Mouse (Mus musculus): Measurements from ENCODE around the gene Mylip. TPM values are rescaled to one million over a fixed set of nuclear protein-coding genes. Genes with fewer than 3 reads are reported as not detected.

Mylip gene
- total RNA-seq (2014; rRNA removed) = 11.1 and 16.6 TPM in 2 replicates
- polyA plus RNA-seq (2015; fragmentation: Nextera tagmentation; extraction: Ambion mirVana) = 2.9 and 3.7 TPM in 2 replicates

DNA sequence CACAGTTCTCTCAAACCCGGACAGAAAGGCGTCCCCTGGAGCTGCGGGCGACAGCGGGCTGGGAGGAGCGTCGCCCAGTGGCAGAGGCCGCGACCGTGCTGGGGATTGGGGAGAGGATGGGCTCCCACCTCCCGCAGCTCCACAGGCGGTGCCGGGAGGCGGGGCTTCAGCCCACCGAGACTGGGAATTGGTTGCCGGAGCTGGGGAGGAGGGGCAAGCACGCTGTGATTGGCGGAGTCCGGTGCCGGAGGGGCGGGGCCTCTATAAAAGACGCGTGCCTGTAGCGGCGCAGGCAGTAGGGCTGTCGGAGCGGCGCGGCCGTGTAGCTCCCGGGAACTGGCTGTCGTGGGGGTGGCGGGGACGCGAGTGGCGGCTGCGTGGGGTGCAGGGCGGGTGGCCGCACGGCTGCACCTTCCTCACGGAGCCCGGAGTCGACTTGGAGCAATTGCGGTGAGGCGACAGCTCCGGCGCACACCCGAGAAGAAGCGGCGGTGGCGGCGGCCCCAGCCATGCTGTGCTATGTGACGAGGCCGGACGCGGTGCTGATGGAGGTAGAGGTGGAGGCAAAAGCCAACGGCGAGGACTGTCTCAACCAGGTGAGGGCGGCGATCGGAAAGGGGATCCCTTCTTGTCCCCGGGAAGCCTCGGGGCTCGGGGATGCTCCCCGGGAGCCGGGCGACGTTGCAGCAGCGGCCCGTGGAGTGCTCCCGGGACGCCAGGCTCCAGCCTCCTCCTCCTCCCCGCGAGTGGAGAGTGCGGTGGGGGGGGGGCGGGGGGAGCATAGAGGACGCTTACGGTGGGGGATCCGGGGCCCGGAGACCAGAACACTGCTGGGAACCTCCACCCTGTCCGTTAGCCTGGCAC, at the start of gene Mylip:
TSS of gene Mylip (plus strand) at position 295 of the 864 bp plus-strand sequence.
- Histone ChIP-seq H3K27ac (ENCODE audit: low read depth, low read length) (peak within 1 kb of the TSS; percentile 69), H3K27me3 (ENCODE audit: insufficient read depth, low read length) (no peaks in the 10 kb centered on the region), H3K4me2 (ENCODE audit: low read depth, low read length, poor library complexity, severe bottlenecking) (peak within 1 kb of the TSS; percentile 94), H3K4me1 (ENCODE audit: insufficient read depth, low read length) (no peaks in the 10 kb centered on the region; the same call in 1 of the 2 replicates), H3K9ac (replicated peaks; ENCODE audit: low read length, poor library complexity, severe bottlenecking) (peak within 1 kb of the TSS; percentile 82), H3K4me3 (ENCODE audit: low read depth, low read length) (peak within 1 kb of the TSS; percentile 78), H3K36me3 (ENCODE audit: insufficient read depth, low read length) (no peaks in the 10 kb centered on the region), H3K9me3 (ENCODE audit: low read length) (no peaks in the 10 kb centered on the region)
- ATAC-seq (ENCODE audit: low FRiP score) = peak; percentile 96
- TF ChIP-seq CTCF (IDR thresholded peaks at IDR 0.05) = peak; percentile 63; the same call in 1 of the 2 replicates
- peak; percentile 98 for DNase-seq (ENCODE audit: low spot score)
- under 1% methylated on average over 74 of the region's 81 CpGs for WGBS

DNA sequence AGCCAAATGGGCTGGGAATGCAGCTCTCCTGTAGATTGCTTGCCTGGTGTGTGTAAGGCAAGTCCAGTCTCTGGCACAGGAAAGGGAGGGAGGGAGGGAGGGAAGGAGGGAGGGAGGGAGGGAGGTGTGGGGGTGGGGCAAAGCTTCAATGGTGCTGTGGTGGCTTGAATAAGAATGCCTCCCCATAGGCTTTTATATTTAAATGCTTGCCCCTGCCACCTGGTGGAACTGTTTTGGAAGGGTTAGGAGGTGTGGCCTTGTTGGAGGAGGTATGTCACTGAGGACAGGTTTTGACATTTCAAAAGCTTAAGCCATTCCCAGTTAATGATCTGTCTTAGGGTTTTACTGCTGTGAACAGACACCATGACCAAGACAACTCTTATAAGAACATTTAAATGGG, 47.6 kb upstream of the Mylip start:
- TF ChIP-seq CTCF (IDR thresholded peaks at IDR 0.05) = no peak
- no peak for ATAC-seq (ENCODE audit: low FRiP score)

DNA sequence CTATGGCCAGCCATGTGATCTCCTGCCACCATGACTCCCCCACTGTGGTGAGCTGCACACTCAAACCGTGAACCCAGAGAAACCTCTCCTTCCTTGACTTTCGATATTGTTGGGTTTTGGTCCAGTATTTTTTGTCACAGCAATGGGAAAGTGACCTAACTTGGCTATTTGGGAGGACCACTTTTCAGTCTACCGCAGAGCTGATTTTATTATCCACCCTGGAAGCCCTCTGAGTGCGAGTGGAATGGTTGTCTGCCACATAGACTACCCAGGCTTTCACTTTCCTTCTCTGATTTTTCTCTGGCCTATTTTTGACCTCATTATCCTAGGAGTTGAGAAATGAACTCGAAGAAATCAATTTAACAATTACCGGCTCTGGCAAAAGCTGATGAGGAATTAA, 46.0 kb upstream of the Mylip start:
- no peak overlapping the region for H3K4me2 ChIP-seq (ENCODE audit: low read depth, low read length, poor library complexity, severe bottlenecking)
- no peak overlapping the region for H3K9ac ChIP-seq (replicated peaks; ENCODE audit: low read length, poor library complexity, severe bottlenecking)
- H3K9me3 ChIP-seq (ENCODE audit: low read length) = no peaks in the 10 kb centered on the region
- no peaks in the 10 kb centered on the region for H3K27me3 ChIP-seq (ENCODE audit: insufficient read depth, low read length)
- H3K4me1 ChIP-seq (ENCODE audit: insufficient read depth, low read length) = no peaks in the 10 kb centered on the region
- TF ChIP-seq CTCF (IDR thresholded peaks at IDR 0.05) = no peak
- H3K27ac ChIP-seq (ENCODE audit: low read depth, low read length) = no peak overlapping the region
- ATAC-seq (ENCODE audit: low FRiP score) (no peak), DNase-seq (ENCODE audit: low spot score) (no peak)
- H3K4me3 ChIP-seq (ENCODE audit: low read depth, low read length) = no peak overlapping the region
- WGBS = 88% methylated on average over 6 of the region's 6 CpGs
- no peaks in the 10 kb centered on the region for H3K36me3 ChIP-seq (ENCODE audit: insufficient read depth, low read length)

More for the DNA sequence above, 47.6 kb upstream of the Mylip start:
- Histone ChIP-seq H3K27me3 (ENCODE audit: insufficient read depth, low read length) (no peaks in the 10 kb centered on the region), H3K4me1 (ENCODE audit: insufficient read depth, low read length) (no peaks in the 10 kb centered on the region), H3K4me3 (ENCODE audit: low read depth, low read length) (no peak overlapping the region), H3K9ac (replicated peaks; ENCODE audit: low read length, poor library complexity, severe bottlenecking) (no peak overlapping the region), H3K4me2 (ENCODE audit: low read depth, low read length, poor library complexity, severe bottlenecking) (no peak overlapping the region), H3K9me3 (ENCODE audit: low read length) (no peaks in the 10 kb centered on the region), H3K27ac (ENCODE audit: low read depth, low read length) (no peak overlapping the region), H3K36me3 (ENCODE audit: insufficient read depth, low read length) (no peaks in the 10 kb centered on the region)
- DNase-seq (ENCODE audit: low spot score) = no peak

DNA sequence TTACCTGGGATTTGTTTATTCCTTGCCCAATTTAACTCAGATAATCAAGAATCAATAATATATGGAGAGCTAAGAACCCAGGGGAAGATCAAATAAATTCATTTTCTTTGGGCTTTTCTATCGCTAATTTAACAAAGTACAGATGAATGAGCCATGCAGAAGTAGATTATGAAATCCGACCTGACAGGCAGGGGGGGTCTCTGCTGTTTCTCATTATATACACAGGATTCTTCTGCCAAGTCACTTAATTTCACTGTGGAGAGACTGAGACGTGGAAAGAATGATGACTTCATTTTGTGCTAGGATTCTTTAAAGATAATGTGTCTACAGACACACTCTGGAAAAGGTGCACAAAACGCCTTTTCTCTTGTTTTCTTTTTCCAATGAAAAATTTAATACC, 45.6 kb upstream of the Mylip start:
- no peak overlapping the region for H3K9ac ChIP-seq (replicated peaks; ENCODE audit: low read length, poor library complexity, severe bottlenecking)
- no peak overlapping the region for H3K4me2 ChIP-seq (ENCODE audit: low read depth, low read length, poor library complexity, severe bottlenecking)
- 53% methylated on average over 4 of the region's 4 CpGs for WGBS
- no peaks in the 10 kb centered on the region for H3K36me3 ChIP-seq (ENCODE audit: insufficient read depth, low read length)
- no peaks in the 10 kb centered on the region for H3K9me3 ChIP-seq (ENCODE audit: low read length)
- H3K27me3 ChIP-seq (ENCODE audit: insufficient read depth, low read length) = no peaks in the 10 kb centered on the region
- H3K27ac ChIP-seq (ENCODE audit: low read depth, low read length) = no peak overlapping the region
- H3K4me3 ChIP-seq (ENCODE audit: low read depth, low read length) = no peak overlapping the region
- H3K4me1 ChIP-seq (ENCODE audit: insufficient read depth, low read length) = no peaks in the 10 kb centered on the region
- DNase-seq (ENCODE audit: low spot score) = peak; percentile 24
- no peak for ATAC-seq (ENCODE audit: low FRiP score)
- TF ChIP-seq CTCF (IDR thresholded peaks at IDR 0.05) = no peak

DNA sequence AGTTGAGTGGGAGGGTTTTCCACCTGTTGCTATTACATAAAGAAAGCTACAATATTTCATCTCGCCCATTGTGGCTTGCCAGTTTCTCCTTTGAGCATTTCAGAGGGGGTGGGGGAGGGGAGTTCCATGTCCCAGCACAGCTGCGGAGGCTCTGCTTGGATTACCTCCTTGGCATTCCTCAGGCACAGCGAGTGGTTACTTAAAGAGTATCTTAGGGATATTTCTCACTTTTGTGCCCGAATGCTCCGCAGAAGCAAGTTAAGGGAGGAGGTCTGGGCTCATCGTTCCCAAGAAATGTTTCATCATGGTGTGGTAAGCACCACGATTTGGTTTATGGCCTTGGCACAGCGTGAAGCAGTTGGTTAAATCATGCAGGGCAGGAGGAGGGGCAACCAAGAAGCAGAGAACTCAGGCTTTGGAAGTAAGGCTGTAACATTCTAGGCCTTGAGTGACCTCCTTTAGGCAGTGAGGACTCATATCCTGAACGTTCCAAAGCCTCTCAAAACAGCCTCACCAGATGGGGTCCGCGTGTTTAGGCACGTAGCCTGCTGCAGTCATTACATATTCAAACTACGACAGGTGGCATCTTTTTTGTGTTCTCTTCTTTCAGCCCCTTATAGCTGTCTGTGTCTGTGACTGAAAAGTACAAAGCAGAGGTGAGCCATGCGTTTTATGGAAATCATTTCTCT, 43.9 kb upstream of the Mylip start:
- Histone ChIP-seq H3K4me2 (ENCODE audit: low read depth, low read length, poor library complexity, severe bottlenecking) (no peak overlapping the region), H3K4me1 (ENCODE audit: insufficient read depth, low read length) (no peaks in the 10 kb centered on the region), H3K36me3 (ENCODE audit: insufficient read depth, low read length) (no peaks in the 10 kb centered on the region), H3K9ac (replicated peaks; ENCODE audit: low read length, poor library complexity, severe bottlenecking) (no peak overlapping the region), H3K4me3 (ENCODE audit: low read depth, low read length) (no peak overlapping the region), H3K9me3 (ENCODE audit: low read length) (no peaks in the 10 kb centered on the region), H3K27ac (ENCODE audit: low read depth, low read length) (no peak overlapping the region), H3K27me3 (ENCODE audit: insufficient read depth, low read length) (no peaks in the 10 kb centered on the region)
- WGBS = 27% methylated on average over 14 of the region's 14 CpGs
- no peak for TF ChIP-seq CTCF (IDR thresholded peaks at IDR 0.05)
- no peak for DNase-seq (ENCODE audit: low spot score)
- ATAC-seq (ENCODE audit: low FRiP score) = no peak

DNA sequence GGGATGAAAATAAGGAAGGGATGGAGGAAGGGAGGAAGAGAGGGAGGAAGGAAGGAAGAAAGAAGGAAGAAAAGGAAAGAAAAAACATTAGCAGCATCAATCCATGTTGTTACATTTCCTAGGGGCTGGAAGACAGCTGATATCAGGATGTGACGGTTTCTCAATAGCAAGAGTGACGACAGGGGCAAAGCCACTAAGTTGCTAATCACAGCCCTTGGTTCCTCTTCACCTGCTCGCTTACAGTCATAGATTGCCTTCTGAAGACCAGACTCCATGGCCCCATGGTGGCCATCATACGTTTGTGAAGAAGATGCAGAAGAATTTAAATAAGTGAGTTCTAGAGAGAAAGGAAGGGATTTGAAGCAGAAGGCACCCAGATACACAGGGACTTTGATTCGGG, 38.1 kb upstream of the Mylip start:
- DNase-seq (ENCODE audit: low spot score) = no peak
- WGBS = 82% methylated on average over 5 of the region's 5 CpGs
- TF ChIP-seq CTCF (IDR thresholded peaks at IDR 0.05) = no peak

More for the DNA sequence above, 38.1 kb upstream of the Mylip start:
- Histone ChIP-seq H3K4me3 (ENCODE audit: low read depth, low read length) (no peak overlapping the region), H3K4me1 (ENCODE audit: insufficient read depth, low read length) (no peaks in the 10 kb centered on the region), H3K27ac (ENCODE audit: low read depth, low read length) (no peak overlapping the region), H3K36me3 (ENCODE audit: insufficient read depth, low read length) (no peaks in the 10 kb centered on the region), H3K9me3 (ENCODE audit: low read length) (no peaks in the 10 kb centered on the region), H3K4me2 (ENCODE audit: low read depth, low read length, poor library complexity, severe bottlenecking) (no peak overlapping the region), H3K27me3 (ENCODE audit: insufficient read depth, low read length) (no peaks in the 10 kb centered on the region), H3K9ac (replicated peaks; ENCODE audit: low read length, poor library complexity, severe bottlenecking) (no peak overlapping the region)
- ATAC-seq (ENCODE audit: low FRiP score) = no peak

All from midbrain, postnatal 0 days (tissue).